Comparison of ENCODE assay signal across 37 mouse cellular contexts in genomic region chr1:154198896-154199295, GRCm38 (mm10). TPM values are rescaled to one million over a fixed set of nuclear protein-coding genes. Genes with fewer than 3 reads are reported as not detected.
"Had no signal": no experiment of that assay in that cellular context is flagged by ENCODE, and none has a peak within 500 bp of the region (broad histone marks: within the 10 kb centered on the region; RNA-seq: fewer than 3 reads in every experiment).

No protein-coding gene starts in this region.

- H3K4me3 ChIP-seq: heart, embryonic 12.5 days; heart, embryonic 13.5 days; heart, embryonic 15.5 days; hindbrain, embryonic 10.5 days; hindbrain, embryonic 12.5 days; hindbrain, embryonic 13.5 days; hindbrain, embryonic 15.5 days; intestine, embryonic 15.5 days; kidney, embryonic 15.5 days; layer of hippocampus, adult 2 months; left cerebral cortex, adult 2 months had no signal

- DNase-seq: heart, postnatal 10 days; heart, postnatal 14 days; heart, postnatal 36 days; heart, postnatal 4 days; kidney, adult 11 months; kidney, adult 18-20 months; kidney, adult 2 months; kidney, adult 8-10 months; kidney, adult 9 months; kidney, postnatal 10 days; kidney, postnatal 14 days; kidney, postnatal 25 days; kidney, postnatal 36 days; kidney, postnatal 4 days; layer of hippocampus, adult 9-11 months; layer of hippocampus, postnatal 36 days had no signal

- H3K4me1 ChIP-seq: heart, embryonic 15.5 days; hindbrain, embryonic 12.5 days had no signal

- H3K9ac ChIP-seq: heart, embryonic 12.5 days; heart, embryonic 13.5 days; heart, embryonic 15.5 days; hindbrain, embryonic 12.5 days; hindbrain, embryonic 13.5 days; hindbrain, embryonic 14.5 days; hindbrain, embryonic 15.5 days; intestine, embryonic 15.5 days; kidney, embryonic 15.5 days had no signal

- H3K27ac ChIP-seq: heart, embryonic 13.5 days; heart, embryonic 15.5 days; hindbrain, embryonic 10.5 days; hindbrain, embryonic 12.5 days; hindbrain, embryonic 13.5 days; hindbrain, embryonic 14.5 days; hindbrain, embryonic 15.5 days; hindbrain, postnatal 0 days; intestine, embryonic 15.5 days; kidney, embryonic 15.5 days; kidney, postnatal 0 days; layer of hippocampus, adult 2 months; left cerebral cortex, adult 2 months had no signal

- H3K4me2 ChIP-seq: heart, embryonic 12.5 days; heart, embryonic 13.5 days; heart, embryonic 15.5 days; hindbrain, embryonic 12.5 days; hindbrain, embryonic 13.5 days; hindbrain, embryonic 14.5 days; hindbrain, embryonic 15.5 days; intestine, embryonic 15.5 days; kidney, embryonic 15.5 days had no signal

- H3K36me3 ChIP-seq: heart, embryonic 12.5 days; heart, embryonic 13.5 days; heart, embryonic 15.5 days; hindbrain, embryonic 10.5 days; hindbrain, embryonic 12.5 days; hindbrain, embryonic 13.5 days; hindbrain, embryonic 15.5 days; intestine, embryonic 15.5 days; kidney, embryonic 15.5 days had no signal

- ATAC-seq: hindbrain, embryonic 16.5 days; hindbrain, postnatal 0 days; inflammation-experienced regulatory T-cells, adult 6 months; intestine, embryonic 15.5 days; intestine, embryonic 16.5 days; intestine, postnatal 0 days had no signal

- H3K9me3 ChIP-seq: heart, embryonic 12.5 days; heart, embryonic 13.5 days; heart, embryonic 15.5 days; hindbrain, embryonic 10.5 days; hindbrain, embryonic 12.5 days; hindbrain, embryonic 13.5 days; hindbrain, embryonic 15.5 days; intestine, embryonic 15.5 days; kidney, embryonic 15.5 days had no signal

RNA-seq across cellular contexts. Expression of gene Zfp648, which starts 2.1 kb away (rescaled TPM):
- polyA plus RNA-seq: heart, embryonic 14.5 days; heart, postnatal 0 days; hindbrain, embryonic 10.5 days; inflammation-experienced regulatory T-cells, adult 6 months; intestine, embryonic 15.5 days; intestine, embryonic 16.5 days; intestine, postnatal 0 days; large intestine, adult 2 months had no signal
